Mouse (Mus musculus): Measurements from ENCODE around the gene Gcm1.

- TF ChIP-seq CTCF (IDR thresholded peaks at IDR 0.05; ENCODE audit: borderline replicate concordance, insufficient read depth, low read depth, low read length), result no peak
- TF ChIP-seq POLR2A (IDR thresholded peaks at IDR 0.05; ENCODE audit: borderline replicate concordance, insufficient read depth, low read length), result no peak
Measured at GRCm38 (mm10) chr9:78046755-78047154, 5.0 kb upstream of the Gcm1 start.

Data from cerebellum, adult 2 months (tissue).